Mouse (Mus musculus) granulocyte monocyte progenitor cell, adult 5-6 weeks (primary cell): ENCODE measurements around the gene Eloa. TPM values are rescaled to one million over a fixed set of nuclear protein-coding genes. Genes with fewer than 3 reads are reported as not detected.
"Not testable (repeated sequence)": the region's sequence is repeated elsewhere in the genome, so short reads cannot be mapped to it uniquely, and the experiment has no call there.

Source experiments
- ATAC-seq: replicated peaks from 2 replicates; pipeline ENCODE4 v1.8.0; 2016; ENCODE audit warnings: mild to moderate bottlenecking, moderate TSS enrichment, inconsistent platforms; ENCODE audit not compliant: poor library complexity, severe bottlenecking
- total RNA-seq, 2 experiments: library from RNA; stranded (forward) in 1 of 2; stranded (reverse) in 1 of 2; fragments of 200-712, 200-1000 nt in 1 of 2; fragments of >200 nt in 1 of 2; fragmentation: Nextera tagmentation in 1 of 2; gene quantifications; 2 replicates each; pipeline ENCODE4 v1.2.3; 2014 to 2017

The Eloa gene
- 49.1 and 52.3 TPM in 2 replicates for total RNA-seq (2014; fragmentation: Nextera tagmentation)
- total RNA-seq (2017) = 62.1 and 63.6 TPM in 2 replicates

- peak; percentile 98 for ATAC-seq
Measured at GRCm38 (mm10) chr4:136021549-136022047, at the start of gene Eloa. TSS of gene Eloa (minus strand) at chr4:136021763.

DNA sequence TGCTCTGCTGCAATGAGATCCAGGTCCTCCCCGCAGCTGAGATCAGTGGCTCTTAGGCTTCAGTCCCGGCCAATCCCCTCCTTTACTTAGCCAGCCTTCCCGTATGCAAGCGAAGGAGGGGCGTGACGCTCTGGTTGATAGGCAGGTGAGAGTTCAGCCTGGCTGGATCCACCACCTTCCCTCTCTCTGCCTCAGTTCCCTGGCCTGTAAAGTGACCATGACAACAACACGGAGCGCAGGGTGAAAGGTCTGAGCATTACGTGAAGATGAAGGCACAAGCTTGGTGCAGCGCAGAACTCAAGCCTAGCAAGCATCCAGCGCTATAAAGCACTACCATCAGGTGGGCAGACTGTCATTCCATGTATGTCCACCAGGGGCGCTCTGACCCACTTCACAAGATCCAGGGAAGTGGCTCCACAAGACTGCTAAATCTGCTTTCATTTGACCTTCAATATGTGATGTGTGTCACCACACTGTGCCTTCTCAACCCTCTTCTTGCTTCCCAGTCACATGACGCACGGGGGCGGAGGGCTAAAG, 49.7 kb upstream of the Eloa start:
- ATAC-seq = peak; percentile 75

DNA sequence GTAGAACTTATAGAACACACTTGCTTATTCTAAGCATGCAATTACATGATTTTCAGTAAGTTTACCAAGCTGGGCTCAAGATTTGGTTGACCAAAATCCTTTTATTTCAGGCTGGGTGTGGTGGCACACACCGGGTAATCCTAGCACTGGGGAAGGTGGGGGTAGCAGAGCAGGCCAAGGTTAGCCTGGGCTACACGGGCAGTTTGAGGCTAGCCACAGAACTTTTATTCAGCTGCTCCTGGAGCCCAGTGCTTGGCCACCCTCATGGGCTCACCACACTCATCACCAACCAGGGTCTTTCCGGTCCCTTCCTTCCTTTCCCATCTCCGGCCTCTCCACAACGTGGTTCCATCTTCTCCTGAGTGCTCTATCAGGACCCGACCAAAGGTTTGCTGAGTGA, 49.0 kb upstream of the Eloa start:
- no peak for ATAC-seq

DNA sequence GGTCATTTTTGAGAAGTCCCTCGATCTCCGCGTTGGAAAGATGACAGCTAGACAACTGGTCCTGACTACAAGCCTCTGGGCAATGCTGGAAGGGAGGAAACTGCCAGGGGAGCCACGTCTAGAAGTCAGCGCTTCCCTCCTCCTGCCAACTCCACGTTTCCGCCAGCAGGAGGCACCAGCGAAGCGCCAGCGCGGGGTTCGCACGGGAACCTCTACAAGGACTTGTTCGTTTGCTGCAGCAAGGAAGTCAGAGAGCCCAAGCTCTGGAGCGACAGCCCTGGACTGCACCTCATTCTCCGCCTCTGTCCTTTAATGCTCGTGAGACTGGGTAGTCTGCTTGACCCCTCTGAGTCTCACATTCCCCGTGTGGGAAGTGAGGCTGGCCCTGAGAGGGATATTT, 48.4 kb upstream of the Eloa start:
- ATAC-seq = peak; percentile 82

DNA sequence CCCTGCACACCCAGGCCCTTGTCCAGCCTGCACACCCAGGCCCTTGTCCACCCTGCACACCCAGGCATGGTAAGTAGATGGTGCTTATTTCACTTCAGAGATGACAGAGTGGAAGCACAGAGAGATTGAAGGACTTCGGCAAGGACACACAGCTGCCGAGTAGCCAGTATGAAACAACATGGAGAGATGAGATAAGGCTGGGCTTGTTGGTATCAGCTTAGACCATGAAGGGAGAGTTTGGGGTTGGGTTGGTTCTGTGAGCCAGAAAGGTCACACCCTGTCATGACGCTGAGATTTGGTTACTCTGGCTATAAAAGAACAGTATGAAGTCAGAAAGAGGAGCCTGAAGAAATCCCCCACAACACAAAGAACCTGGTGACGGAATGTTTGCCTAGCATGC, 47.8 kb upstream of the Eloa start:
- no peak for ATAC-seq

DNA sequence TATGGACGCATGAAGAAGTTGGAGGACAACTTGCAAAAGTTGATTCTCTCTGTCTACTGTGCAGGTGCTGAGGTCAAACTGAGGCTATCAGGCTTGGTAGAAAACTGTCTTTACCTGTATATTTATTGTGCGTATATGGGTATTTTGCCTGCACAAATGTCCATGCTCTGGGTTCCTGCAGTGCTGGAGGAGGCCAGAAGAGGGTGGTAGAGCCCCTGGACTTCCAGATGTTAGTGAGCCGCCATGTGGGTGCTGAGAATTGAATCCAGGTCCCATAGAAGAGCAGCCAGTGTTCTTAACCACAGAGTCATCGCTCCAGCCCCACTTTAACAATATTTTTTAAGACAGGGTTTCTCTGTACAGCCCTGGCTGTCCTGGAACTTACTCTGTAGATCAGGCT, 41.6 kb upstream of the Eloa start:
- no peak for ATAC-seq

GRCm38 (mm10) chr4:136059800-136060488, 38.4 kb upstream of the Eloa start:
- not testable (repeated sequence) for ATAC-seq

- no peak for ATAC-seq
Measured at GRCm38 (mm10) chr4:136057916-136058315, 36.4 kb upstream of the Eloa start.

DNA sequence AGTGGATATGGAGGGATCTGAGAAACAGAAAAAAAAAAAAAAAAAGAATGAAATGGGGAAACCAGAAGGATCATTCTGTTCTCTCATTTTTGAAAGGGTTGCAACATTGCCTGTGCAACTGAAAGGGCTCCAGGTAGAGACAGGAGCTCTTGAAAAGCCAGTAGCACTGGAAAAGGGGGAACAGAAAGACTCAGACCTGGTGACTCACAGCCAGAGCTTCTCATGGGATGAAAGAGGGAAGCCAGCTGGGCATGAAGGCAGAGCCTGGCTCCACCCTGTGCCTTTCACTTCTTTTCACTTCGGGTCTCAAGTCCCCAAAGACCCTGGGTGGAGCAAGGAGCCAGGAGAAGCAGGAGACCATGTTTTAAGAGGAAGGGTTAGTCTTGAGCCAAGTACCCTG, 34.5 kb upstream of the Eloa start:
- ATAC-seq = peak; percentile 78

DNA sequence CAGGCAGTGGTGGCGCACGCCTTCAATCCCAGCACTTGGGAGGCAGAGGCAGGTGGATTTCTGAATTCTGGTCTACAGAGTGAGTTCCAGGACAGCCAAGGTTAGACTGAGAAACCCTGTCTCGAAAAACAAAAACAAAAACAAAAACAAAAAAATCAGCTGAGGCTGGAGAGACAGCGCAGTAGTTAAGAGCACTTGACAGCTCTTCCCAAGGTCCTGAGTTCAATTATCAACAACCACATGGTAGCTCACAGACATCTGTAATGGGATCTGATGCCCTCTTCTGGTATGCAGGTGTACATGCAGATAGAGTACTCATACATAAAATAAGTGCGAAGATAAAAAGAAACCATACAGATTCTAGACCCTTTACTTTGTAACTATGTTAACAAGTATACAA, 32.3 kb upstream of the Eloa start:
- ATAC-seq = no peak

DNA sequence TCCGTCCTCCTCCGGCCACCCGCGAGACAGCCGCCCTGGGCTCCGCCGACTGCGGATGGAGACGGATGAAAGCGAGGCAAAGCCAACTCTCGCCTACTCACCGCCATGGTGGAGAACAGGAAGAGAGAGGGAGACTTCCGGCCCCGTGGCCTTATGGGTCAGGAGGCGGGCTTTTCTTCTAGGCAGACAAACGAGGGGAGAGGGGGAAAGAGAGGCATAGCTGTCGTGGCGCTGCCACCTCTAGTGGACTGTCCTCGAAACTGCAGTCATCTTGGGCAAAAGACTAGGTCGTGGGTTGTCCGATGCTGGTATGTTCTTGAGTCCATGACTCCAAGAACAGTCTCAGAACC, 31.7 kb upstream of the Eloa start, which contains the start of gene Rpl11:
Gene Rpl11 (minus strand): TSS at position 182 of the 350 bp plus-strand sequence.
- ATAC-seq = peak; percentile 92

DNA sequence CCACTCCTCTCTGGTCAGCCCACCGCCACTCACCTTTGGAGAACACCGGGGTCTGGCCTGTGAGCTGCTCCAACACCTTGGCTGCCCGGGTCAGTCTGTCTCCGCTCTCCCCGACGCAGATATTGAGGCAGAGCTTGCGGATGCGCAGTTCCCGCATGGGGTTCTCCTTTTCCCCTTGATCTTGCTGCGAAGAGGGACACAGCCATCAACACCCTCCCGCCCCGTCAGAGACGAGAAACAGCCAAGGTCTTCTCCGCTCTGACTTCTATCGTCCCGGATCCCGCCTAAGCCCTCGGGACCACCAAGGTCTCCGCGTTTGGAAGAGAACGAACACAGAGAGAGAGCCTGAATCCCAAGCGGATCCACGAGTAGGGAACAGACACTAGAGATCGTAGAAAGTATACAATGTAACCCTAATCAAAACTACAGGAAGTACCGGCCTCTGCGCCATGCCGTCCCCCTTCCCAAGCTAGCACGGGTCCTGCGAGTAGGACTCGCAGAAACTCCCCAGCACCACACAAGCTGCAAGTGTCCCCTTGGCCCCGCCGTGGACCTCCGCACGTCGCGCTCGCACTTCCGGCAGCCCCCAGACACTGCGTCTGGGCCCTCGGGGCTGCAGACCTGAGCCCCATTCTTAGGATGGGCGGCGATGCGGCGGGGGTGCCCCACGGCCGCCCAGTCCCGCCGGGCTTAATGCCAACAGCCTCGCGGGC, 31.1 kb upstream of the Eloa start:
- peak; percentile 36 for ATAC-seq

DNA sequence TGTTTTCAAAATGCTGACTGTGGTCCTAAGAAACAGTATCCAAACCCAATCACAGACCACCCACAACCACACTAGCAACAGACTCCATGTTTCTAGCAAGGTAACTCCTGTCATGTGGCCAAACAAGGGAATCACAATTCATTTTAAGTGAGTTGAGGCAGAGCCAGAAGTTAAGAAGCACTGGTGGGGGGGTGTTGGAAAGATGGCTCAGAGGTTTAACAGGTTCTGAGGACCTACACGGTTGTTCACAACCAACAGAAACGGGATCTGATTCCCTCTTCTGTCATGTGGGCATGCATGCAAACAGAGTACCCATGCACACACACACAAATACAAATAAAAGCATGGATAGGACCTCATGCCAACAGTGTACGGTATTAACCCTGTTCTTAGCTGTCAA, 30.5 kb upstream of the Eloa start:
- ATAC-seq = no peak

DNA sequence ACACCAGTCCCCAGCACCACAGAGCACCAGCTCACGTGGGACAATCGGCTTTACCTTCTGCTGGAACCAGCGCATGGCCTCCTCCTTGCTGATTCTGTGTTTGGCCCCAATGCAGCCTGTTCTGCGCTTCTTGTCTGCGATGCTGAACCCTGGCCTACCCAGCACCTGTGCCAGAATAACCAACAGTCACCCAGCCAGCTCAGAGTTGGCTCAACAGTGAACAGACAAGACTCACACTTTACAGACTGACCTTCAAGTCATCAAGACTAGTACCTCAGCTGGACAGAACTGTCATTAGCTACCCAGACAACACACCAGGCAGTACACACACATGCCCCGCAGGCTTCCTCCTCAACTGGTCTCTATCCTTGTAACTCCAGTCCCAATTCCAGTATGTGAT, 28.7 kb upstream of the Eloa start:
- no peak for ATAC-seq

- no peak for ATAC-seq
Measured at GRCm38 (mm10) chr4:136048291-136049032, 26.9 kb upstream of the Eloa start.

GRCm38 (mm10) chr4:136047626-136048025, 26.1 kb upstream of the Eloa start:
- no peak for ATAC-seq

- no peak for ATAC-seq
Measured at GRCm38 (mm10) chr4:136046888-136047287, 25.3 kb upstream of the Eloa start.

GRCm38 (mm10) chr4:136045091-136045490, 23.5 kb upstream of the Eloa start:
- ATAC-seq = no peak

DNA sequence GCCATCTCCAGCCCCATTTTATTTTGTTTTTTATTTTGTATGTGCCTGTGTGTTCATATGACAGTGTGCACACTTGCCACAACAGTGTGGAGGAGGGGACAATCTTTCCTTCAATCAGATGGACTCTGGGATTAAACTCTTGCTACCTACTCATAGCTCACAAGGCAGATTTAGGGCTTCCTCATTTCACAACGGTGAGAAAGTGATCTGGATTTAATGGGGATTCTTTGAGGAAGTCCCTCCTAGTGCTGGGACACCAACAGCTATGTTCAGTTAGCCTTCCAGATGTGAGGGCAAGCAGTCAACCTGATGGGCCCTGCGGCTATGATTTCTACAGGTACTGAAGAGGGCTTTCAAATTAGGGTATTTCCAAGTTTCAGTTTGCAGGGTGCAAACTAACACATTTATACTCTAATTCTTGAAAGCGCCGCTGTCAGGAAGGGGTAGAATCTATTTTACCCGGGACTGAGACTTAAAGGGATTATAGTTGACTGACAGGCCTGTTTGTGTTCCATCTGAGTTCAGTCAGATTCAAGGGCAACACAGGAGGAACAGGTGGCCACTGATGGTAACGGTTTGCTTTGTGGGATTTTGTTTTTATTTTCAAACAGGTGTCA, 22.3 kb upstream of the Eloa start:
- ATAC-seq = peak; percentile 79

DNA sequence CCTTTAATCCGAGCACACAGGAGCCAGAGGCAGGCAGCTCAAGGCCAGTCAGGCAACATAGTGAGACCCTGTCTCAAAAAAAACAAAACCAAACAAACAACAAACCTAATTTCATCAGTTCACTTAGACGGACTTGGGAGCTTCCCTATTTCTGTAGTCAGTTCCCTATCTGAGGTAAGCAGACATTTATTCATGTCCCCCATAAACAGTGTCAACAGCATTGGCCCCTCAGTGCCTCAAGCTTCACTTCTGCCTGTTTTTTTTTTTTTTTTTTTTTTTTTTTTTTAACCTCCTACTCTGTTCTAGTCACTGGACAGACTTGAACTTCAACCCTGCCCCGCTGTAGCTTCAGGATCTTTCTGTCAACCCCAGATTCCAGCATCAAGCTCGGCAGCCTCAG, 13.5 kb upstream of the Eloa start:
- ATAC-seq = peak; percentile 82
